In the genomic region with DNA sequence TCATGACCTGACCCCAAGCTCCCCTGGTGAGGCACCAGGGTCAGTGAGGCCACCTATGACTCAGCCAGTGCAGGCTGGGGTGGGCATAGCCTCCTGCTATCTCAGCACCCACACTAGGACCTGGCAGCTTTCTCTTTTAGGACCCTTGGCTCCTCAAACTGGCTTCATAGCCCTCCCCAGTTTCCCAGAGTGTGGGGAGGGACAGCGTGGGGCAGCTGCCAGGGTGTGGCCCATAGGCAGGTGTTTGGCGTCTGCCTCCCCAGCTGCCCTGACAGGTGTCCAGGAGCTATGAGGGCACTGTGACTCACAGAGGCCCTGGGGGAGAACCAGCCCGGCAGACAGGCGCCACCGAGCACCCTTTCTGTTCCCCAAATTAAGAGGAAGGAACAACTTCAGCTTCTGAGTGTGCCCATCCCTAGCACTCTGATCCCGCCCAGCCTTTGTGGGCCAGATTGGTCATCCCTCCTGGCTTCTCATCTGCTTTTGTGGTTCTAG, we compare ENCODE assay signal across 9 mouse cellular contexts. TPM values are rescaled to one million over a fixed set of nuclear protein-coding genes. Genes with fewer than 3 reads are reported as not detected.
DNase-seq lines count a peak whose midpoint lies in the region; ATAC-seq and TF ChIP-seq lines count a peak whose summit lies in the region.
"Had no signal": no experiment of that assay in that cellular context is flagged by ENCODE, and none has a peak within 500 bp of the region (broad histone marks: within the 10 kb centered on the region; RNA-seq: fewer than 3 reads in every experiment).

No protein-coding gene starts in this region.

- H3K36me3 ChIP-seq in testis, adult 2 months (ENCODE audit: control insufficient read depth, insufficient read depth, low read length): no peaks in the 10 kb centered on the region; the same call in 1 of the 2 replicates
- peaks cover 26% of the 10 kb centered on the region for H3K36me3 ChIP-seq in stomach, embryonic 15.5 days

- H3K9me3 ChIP-seq in stomach, embryonic 15.5 days: no peaks in the 10 kb centered on the region

- H3K27me3 ChIP-seq in testis, adult 2 months (ENCODE audit: control insufficient read depth, insufficient read depth, low read length): no peaks in the 10 kb centered on the region
- no peaks in the 10 kb centered on the region for H3K27me3 ChIP-seq in stomach, embryonic 15.5 days (replicated peaks)

- no peak for TF ChIP-seq CTCF in testis, adult 2 months (IDR thresholded peaks at IDR 0.05; ENCODE audit: control insufficient read depth, insufficient read depth, insufficient replicate concordance, low read depth, low read length)
- TF ChIP-seq CTCF in lung, adult 2 months (IDR thresholded peaks at IDR 0.05; ENCODE audit: insufficient read depth, low read length): no peak

- WGBS in lung, adult 2 months: 50% methylated on average over 6 of the region's 6 CpGs
- WGBS in stomach, embryonic 15.5 days: 53% methylated on average over 6 of the region's 6 CpGs

- peaks cover 20% of the 10 kb centered on the region for H3K4me1 ChIP-seq in testis, adult 2 months (ENCODE audit: control insufficient read depth, insufficient read depth, low read length)
- peaks cover 6% of the 10 kb centered on the region for H3K4me1 ChIP-seq in lung, adult 2 months (ENCODE audit: control insufficient read depth, insufficient read depth, low read length)
- peaks cover 51% of the 10 kb centered on the region for H3K4me1 ChIP-seq in stomach, embryonic 15.5 days

- peak overlapping the region; percentile 59 for H3K27ac ChIP-seq in testis, adult 2 months (ENCODE audit: control insufficient read depth, insufficient read depth, low read depth, low read length)
- peak overlapping the region; percentile 60 for H3K27ac ChIP-seq in stomach, embryonic 15.5 days

- ATAC-seq in stomach, embryonic 15.5 days (ENCODE audit: insufficient read depth, low FRiP score, low read depth): no peak

- no peak for TF ChIP-seq POLR2A in testis, adult 2 months (IDR thresholded peaks at IDR 0.05; ENCODE audit: control insufficient read depth, low read depth, low read length)
- TF ChIP-seq POLR2A in lung, adult 2 months (IDR thresholded peaks at IDR 0.05; ENCODE audit: borderline replicate concordance, extremely low read depth, low read depth, low read length): no peak

- H3K4me3 ChIP-seq in testis, adult 2 months (ENCODE audit: control insufficient read depth, low read depth, low read length): peak overlapping the region; percentile 48
- peak overlapping the region; percentile 60 for H3K4me3 ChIP-seq in lung, adult 2 months (replicated peaks; ENCODE audit: extremely low read depth, low read depth, low read length)
- H3K4me3 ChIP-seq in stomach, embryonic 15.5 days (replicated peaks): peak overlapping the region; percentile 42

- H3K4me2 ChIP-seq in stomach, embryonic 15.5 days: peak overlapping the region; percentile 53

- DNase-seq in testis, postnatal 10 days (ENCODE audit: low spot score): no peak
- peak; percentile 69 for DNase-seq in gastrocnemius, postnatal 10 days
- no peak for DNase-seq in lung, adult 2 months
- no peak for DNase-seq in thymus, postnatal 0 days (ENCODE audit: low spot score)
- DNase-seq in frontal cortex, postnatal 36 days (ENCODE audit: low spot score in 2 of 2): no peak
- DNase-seq in kidney, postnatal 10 days: no peak

- peak overlapping the region; percentile 38; the same call in 1 of the 2 replicates for H3K9ac ChIP-seq in stomach, embryonic 15.5 days

RNA-seq across cellular contexts. Expression of gene Dmpk, which starts 0.7 kb away (rescaled TPM):
- 75.3 and 91.2 TPM in 2 replicates for polyA plus RNA-seq in testis, adult 2 months (2012; rRNA removed)
- total RNA-seq in gastrocnemius, postnatal 10 days (2021): 100 to 1,000 TPM; 256 to 267 TPM
- 209 and 259 TPM in 2 replicates for polyA plus RNA-seq in lung, adult 2 months (2012; rRNA removed)
- polyA plus RNA-seq in stomach, embryonic 15.5 days (2015; fragmentation: Nextera tagmentation; extraction: Ambion mirVana): 73.9 and 77.2 TPM in 2 replicates
- 2.8 and 3.7 TPM in 2 replicates for polyA plus RNA-seq in thymus, postnatal 0 days (2015; fragmentation: Nextera tagmentation; extraction: Ambion mirVana)

RNA-seq across cellular contexts. Expression of gene Dmwd, which starts 8.3 kb away (rescaled TPM):
- 83.7 and 92.1 TPM in 2 replicates for polyA plus RNA-seq in testis, adult 2 months (2012; rRNA removed)
- total RNA-seq in gastrocnemius, postnatal 10 days (2021): 10 to 100 TPM; 26.6 to 31.8 TPM
- 94.6 and 101 TPM in 2 replicates for polyA plus RNA-seq in lung, adult 2 months (2012; rRNA removed)
- 13.7 and 15.1 TPM in 2 replicates for polyA plus RNA-seq in stomach, embryonic 15.5 days (2015; fragmentation: Nextera tagmentation; extraction: Ambion mirVana)
- polyA plus RNA-seq in thymus, postnatal 0 days (2015; fragmentation: Nextera tagmentation; extraction: Ambion mirVana): 4.3 and 5.0 TPM in 2 replicates

RNA-seq across cellular contexts. Expression of gene Six5, which starts 10.1 kb away (rescaled TPM):
- polyA plus RNA-seq in testis, adult 2 months (2012; rRNA removed): 3.3 and 3.5 TPM in 2 replicates
- total RNA-seq in gastrocnemius, postnatal 10 days (2021): 1 to 10 TPM; 5.3 to 7.8 TPM
- 39.6 and 47.2 TPM in 2 replicates for polyA plus RNA-seq in lung, adult 2 months (2012; rRNA removed)
- polyA plus RNA-seq in stomach, embryonic 15.5 days (2015; fragmentation: Nextera tagmentation; extraction: Ambion mirVana): 10.8 and 12.1 TPM in 2 replicates
- 1.2 and 1.5 TPM in 2 replicates for polyA plus RNA-seq in thymus, postnatal 0 days (2015; fragmentation: Nextera tagmentation; extraction: Ambion mirVana)

RNA-seq across cellular contexts. Expression of gene Rsph6a, which starts 29.8 kb away (rescaled TPM):
- 226 and 241 TPM in 2 replicates for polyA plus RNA-seq in testis, adult 2 months (2012; rRNA removed)
- not detected for total RNA-seq in gastrocnemius, postnatal 10 days (2021)
- not detected in 2 replicates for polyA plus RNA-seq in lung, adult 2 months (2012; rRNA removed)
- polyA plus RNA-seq in stomach, embryonic 15.5 days (2015; fragmentation: Nextera tagmentation; extraction: Ambion mirVana): not detected in 2 replicates
- polyA plus RNA-seq in thymus, postnatal 0 days (2015; fragmentation: Nextera tagmentation; extraction: Ambion mirVana): not detected in 2 replicates
- polyA plus RNA-seq: embryonic facial prominence, embryonic 11.5 days had no signal

RNA-seq across cellular contexts. Expression of gene Gm4969, which starts 33.8 kb away (rescaled TPM):
- polyA plus RNA-seq in testis, adult 2 months (2012; rRNA removed): 13.2 and 16.4 TPM in 2 replicates
- total RNA-seq in gastrocnemius, postnatal 10 days (2021): under 1 TPM in 1 of 2 experiments, not detected in 1; 0.14 TPM
- polyA plus RNA-seq in lung, adult 2 months (2012; rRNA removed): not detected in 2 replicates
- polyA plus RNA-seq in stomach, embryonic 15.5 days (2015; fragmentation: Nextera tagmentation; extraction: Ambion mirVana): 2.8 and 3.2 TPM in 2 replicates
- polyA plus RNA-seq in thymus, postnatal 0 days (2015; fragmentation: Nextera tagmentation; extraction: Ambion mirVana): 0.70 and 0.72 TPM in 2 replicates

Comparison
In these comparisons a context has a peak if more than half of its experiments do, and no peak if none do; other contexts are left out.
1. RNA of gene Dmpk, which starts 0.7 kb away (polyA plus RNA-seq): 209 to 259 TPM in lung, adult 2 months, 75.3 to 91.2 TPM in testis, adult 2 months and 73.9 to 77.2 TPM in stomach, embryonic 15.5 days; 2.8 to 3.7 TPM in thymus, postnatal 0 days; every median in the first group is over 10 times any median in the second.
2. Peak in every context shown above with its lines, with median percentiles within 50 percentile points of each other: H3K4me3 ChIP-seq.